Mouse (Mus musculus) neural tube, embryonic 12.5 days (tissue): ENCODE measurements around the gene Zmym5. TPM values are rescaled to one million over a fixed set of nuclear protein-coding genes. Genes with fewer than 3 reads are reported as not detected.
A peak's percentile ranks its signal among the peaks of the same experiment; 100 is the strongest.
"Not testable (repeated sequence)": the region's sequence is repeated elsewhere in the genome, so short reads cannot be mapped to it uniquely, and the experiment has no call there.

ENCODE experiments used
- ATAC-seq: fragments of 200-750 bp; cut with Nextera tagmentation; 2 replicates; pipeline ENCODE4 v1.8.0; 2017; ENCODE audit warnings: low read depth, mild to moderate bottlenecking, moderate TSS enrichment, moderate library complexity; ENCODE audit not compliant: low FRiP score
- H3K27ac ChIP-seq: fragments of 300-500 bp; sonication (generic); 2 replicates; pipeline ENCODE4 v1.5.1; 2016
- H3K27me3 ChIP-seq: fragments of 300-500 bp; sonication (generic); replicated peaks from 2 replicates; pipeline ENCODE4 v1.6.1; 2016; ENCODE audit warnings: mild to moderate bottlenecking
- H3K36me3 ChIP-seq: fragments of 300-500 bp; sonication (generic); 2 replicates; pipeline ENCODE4 v1.6.1; 2016; ENCODE audit warnings: mild to moderate bottlenecking
- H3K4me1 ChIP-seq: fragments of 300-500 bp; sonication (generic); 2 replicates; pipeline ENCODE4 v1.6.1; 2016
- H3K4me2 ChIP-seq: fragments of 300-500 bp; sonication (generic); replicated peaks from 2 replicates; pipeline ENCODE4 v1.6.1; 2016; ENCODE audit warnings: mild to moderate bottlenecking
- H3K4me3 ChIP-seq: fragments of 300-500 bp; sonication (generic); 2 replicates; pipeline ENCODE4 v1.5.1; 2016
- H3K9ac ChIP-seq: fragments of 300-500 bp; sonication (generic); 2 replicates; pipeline ENCODE4 v1.6.1; 2016; ENCODE audit warnings: mild to moderate bottlenecking
- H3K9me3 ChIP-seq: fragments of 300-500 bp; sonication (generic); 2 replicates; pipeline ENCODE4 v1.6.1; 2016; ENCODE audit warnings: mild to moderate bottlenecking
- WGBS: fragments of 180-500 bp; shearing (Covaris S2); methylation state at CpG from one replicate; pipeline ENCODE4 v1.1.7; 2016; 5-methylcytosine and 5-hydroxymethylcytosine counted together
- polyA plus RNA-seq: library from polyadenylated mRNA; unstranded; fragments of >200 nt; fragmentation: Nextera tagmentation; extraction: Ambion mirVana; gene quantifications from 2 replicates; pipeline ENCODE4 v1.2.1, GENCODE M21; 2016

The Zmym5 gene
- polyA plus RNA-seq = 33.3 and 36.3 TPM in 2 replicates

- Histone ChIP-seq H3K27ac (peak within 1 kb of the TSS; percentile 87), H3K4me3 (peak within 1 kb of the TSS; percentile 73), H3K4me2 (peak within 1 kb of the TSS; percentile 68), H3K4me1 (peaks cover 11% of the 10 kb centered on the region), H3K9ac (peak within 1 kb of the TSS; percentile 87)
- H3K9me3 ChIP-seq, H3K36me3 ChIP-seq, H3K27me3 ChIP-seq: not testable (repeated sequence)
- peak; percentile 97 for ATAC-seq
- WGBS = under 1% methylated on average over 41 of the region's 72 CpGs
Observed at GRCm38 (mm10) chr14:56811701-56812339, at the start of gene Zmym5. Gene Zmym5, minus strand, starts transcription at chr14:56811716.

- H3K27ac ChIP-seq = no peak overlapping the region
- H3K9ac ChIP-seq = no peak overlapping the region
- H3K36me3 ChIP-seq = no peaks in the 10 kb centered on the region
- WGBS = 82% methylated on average over 2 of the region's 2 CpGs
- no peak for ATAC-seq
- H3K4me1 ChIP-seq = no peaks in the 10 kb centered on the region
- no peak overlapping the region for H3K4me2 ChIP-seq
- no peaks in the 10 kb centered on the region for H3K27me3 ChIP-seq
- H3K9me3 ChIP-seq = peaks cover 14% of the 10 kb centered on the region
- H3K4me3 ChIP-seq = no peak overlapping the region
Observed at GRCm38 (mm10) chr14:56849681-56850080, 38.2 kb upstream of the Zmym5 start.

GRCm38 (mm10) chr14:56848322-56848721 is 36.8 kb upstream of the Zmym5 start:
- ATAC-seq = no peak
- Histone ChIP-seq H3K27ac (no peak overlapping the region), H3K27me3 (no peaks in the 10 kb centered on the region), H3K9ac (no peak overlapping the region), H3K4me2 (no peak overlapping the region), H3K4me1 (no peaks in the 10 kb centered on the region), H3K36me3 (no peaks in the 10 kb centered on the region), H3K4me3 (no peak overlapping the region), H3K9me3 (peaks cover 4% of the 10 kb centered on the region)
- WGBS = 58% methylated on average over 2 of the region's 2 CpGs

- Histone ChIP-seq H3K4me2 (no peak overlapping the region), H3K9me3 (no peaks in the 10 kb centered on the region), H3K27ac (no peak overlapping the region), H3K4me3 (no peak overlapping the region), H3K36me3 (no peaks in the 10 kb centered on the region), H3K4me1 (no peaks in the 10 kb centered on the region), H3K27me3 (no peaks in the 10 kb centered on the region), H3K9ac (no peak overlapping the region)
- peak; percentile 65 for ATAC-seq
- 13% methylated on average over 2 of the region's 2 CpGs for WGBS
Observed at GRCm38 (mm10) chr14:56844507-56844906, 33.0 kb upstream of the Zmym5 start.

- no peaks in the 10 kb centered on the region for H3K4me1 ChIP-seq
- H3K27ac ChIP-seq = no peak overlapping the region
- no peak overlapping the region for H3K9ac ChIP-seq
- H3K4me2 ChIP-seq = no peak overlapping the region
- no peak for ATAC-seq
- WGBS = 30% methylated on average over 4 of the region's 4 CpGs
- no peaks in the 10 kb centered on the region for H3K36me3 ChIP-seq
- no peaks in the 10 kb centered on the region for H3K9me3 ChIP-seq
- no peak overlapping the region for H3K4me3 ChIP-seq
- H3K27me3 ChIP-seq = no peaks in the 10 kb centered on the region
Observed at GRCm38 (mm10) chr14:56844033-56844432, 32.5 kb upstream of the Zmym5 start.

GRCm38 (mm10) chr14:56834576-56834975 is 23.1 kb upstream of the Zmym5 start:
- not testable (repeated sequence) for H3K4me1 ChIP-seq, H3K27me3 ChIP-seq, H3K4me2 ChIP-seq, ATAC-seq, H3K27ac ChIP-seq, H3K9ac ChIP-seq, H3K36me3 ChIP-seq, H3K9me3 ChIP-seq, H3K4me3 ChIP-seq
- 76% methylated on average over 5 of the region's 5 CpGs for WGBS

GRCm38 (mm10) chr14:56833211-56833610 is 21.7 kb upstream of the Zmym5 start:
- H3K9me3 ChIP-seq, H3K9ac ChIP-seq, H3K27ac ChIP-seq, H3K4me2 ChIP-seq, H3K4me3 ChIP-seq, H3K36me3 ChIP-seq, H3K4me1 ChIP-seq, H3K27me3 ChIP-seq, ATAC-seq: not testable (repeated sequence)
- WGBS = 78% methylated on average over 10 of the region's 10 CpGs

- no peaks in the 10 kb centered on the region for H3K4me1 ChIP-seq
- H3K4me3 ChIP-seq = no peak overlapping the region
- ATAC-seq = no peak
- H3K27ac ChIP-seq = no peak overlapping the region
- no peaks in the 10 kb centered on the region for H3K27me3 ChIP-seq
- no peak overlapping the region for H3K4me2 ChIP-seq
- no peak overlapping the region for H3K9ac ChIP-seq
- H3K9me3 ChIP-seq = no peaks in the 10 kb centered on the region
- 72% methylated on average over 1 of the region's 1 CpGs for WGBS
- H3K36me3 ChIP-seq = no peaks in the 10 kb centered on the region
Observed at GRCm38 (mm10) chr14:56832563-56833113, 21.1 kb upstream of the Zmym5 start.

- Histone ChIP-seq H3K4me2 (no peak overlapping the region), H3K27ac (no peak overlapping the region), H3K27me3 (no peaks in the 10 kb centered on the region), H3K4me1 (no peaks in the 10 kb centered on the region), H3K4me3 (no peak overlapping the region), H3K36me3 (no peaks in the 10 kb centered on the region), H3K9me3 (no peaks in the 10 kb centered on the region), H3K9ac (no peak overlapping the region)
- WGBS = 97% methylated on average over 3 of the region's 3 CpGs
- ATAC-seq = no peak
Observed at GRCm38 (mm10) chr14:56832147-56832546, 20.6 kb upstream of the Zmym5 start.

- H3K27ac ChIP-seq = no peak overlapping the region
- no peak overlapping the region for H3K9ac ChIP-seq
- H3K27me3 ChIP-seq = no peaks in the 10 kb centered on the region
- H3K9me3 ChIP-seq = no peaks in the 10 kb centered on the region
- H3K4me1 ChIP-seq = no peaks in the 10 kb centered on the region
- no peak overlapping the region for H3K4me3 ChIP-seq
- H3K4me2 ChIP-seq = no peak overlapping the region
- no peak for ATAC-seq
- no peaks in the 10 kb centered on the region for H3K36me3 ChIP-seq
Observed at GRCm38 (mm10) chr14:56830491-56831045, 19.1 kb upstream of the Zmym5 start.

- Histone ChIP-seq H3K4me1 (no peaks in the 10 kb centered on the region), H3K36me3 (no peaks in the 10 kb centered on the region), H3K9me3 (no peaks in the 10 kb centered on the region), H3K27ac (no peak overlapping the region), H3K4me2 (no peak overlapping the region), H3K4me3 (no peak overlapping the region), H3K27me3 (no peaks in the 10 kb centered on the region), H3K9ac (no peak overlapping the region)
- ATAC-seq = no peak
Observed at GRCm38 (mm10) chr14:56824562-56824961, 13.0 kb upstream of the Zmym5 start.

- Histone ChIP-seq H3K36me3 (no peaks in the 10 kb centered on the region), H3K4me3 (no peak overlapping the region), H3K27me3 (no peaks in the 10 kb centered on the region), H3K27ac (no peak overlapping the region), H3K4me1 (peaks cover 6% of the 10 kb centered on the region), H3K9me3 (no peaks in the 10 kb centered on the region), H3K4me2 (peak overlapping the region; percentile 33), H3K9ac (no peak overlapping the region)
- no peak for ATAC-seq
- 6% methylated on average over 11 of the region's 11 CpGs for WGBS
Observed at GRCm38 (mm10) chr14:56817616-56818015, 6.1 kb upstream of the Zmym5 start.

- H3K4me2 ChIP-seq = no peak overlapping the region
- peaks cover 6% of the 10 kb centered on the region for H3K4me1 ChIP-seq
- 75% methylated on average over 4 of the region's 4 CpGs for WGBS
- H3K27me3 ChIP-seq = no peaks in the 10 kb centered on the region
- no peaks in the 10 kb centered on the region for H3K36me3 ChIP-seq
- H3K9me3 ChIP-seq = no peaks in the 10 kb centered on the region
- no peak overlapping the region for H3K9ac ChIP-seq
- no peak overlapping the region for H3K27ac ChIP-seq
- no peak for ATAC-seq
- no peak overlapping the region for H3K4me3 ChIP-seq
Observed at GRCm38 (mm10) chr14:56817131-56817530, 5.6 kb upstream of the Zmym5 start.
